Mouse (Mus musculus): Measurements from ENCODE around the gene Hoxb9. TPM values are rescaled to one million over a fixed set of nuclear protein-coding genes. Genes with fewer than 3 reads are reported as not detected.

Gene Hoxb9
- polyA plus RNA-seq (2015; fragmentation: Nextera tagmentation; extraction: Ambion mirVana) = 0.99 and 1.2 TPM in 2 replicates

GRCm38 (mm10) chr11:96270996-96271540 is at the start of gene Hoxb9:
Gene Hoxb9, plus strand, starts transcription at chr11:96271457.
- H3K27ac ChIP-seq (ENCODE audit: low read length) = peak within 1 kb of the TSS; percentile 57
- no peaks in the 10 kb centered on the region for H3K9me3 ChIP-seq (ENCODE audit: control insufficient read depth, low read length)
- H3K4me3 ChIP-seq (ENCODE audit: low read length) = peak within 1 kb of the TSS; percentile 42
- 2% methylated on average over 40 of the region's 40 CpGs for WGBS
- peak; percentile 33; the same call in 1 of the 2 replicates for ATAC-seq
- peak within 1 kb of the TSS; percentile 56 for H3K4me2 ChIP-seq (ENCODE audit: low read depth, low read length)
- H3K4me1 ChIP-seq (ENCODE audit: control insufficient read depth, insufficient read depth, low read length) = peaks cover 16% of the 10 kb centered on the region
- H3K27me3 ChIP-seq (replicated peaks; ENCODE audit: control insufficient read depth, insufficient read depth, low read length) = peaks cover 91% of the 10 kb centered on the region
- peak within 1 kb of the TSS; percentile 56 for H3K9ac ChIP-seq (ENCODE audit: low read depth, low read length)
- no peaks in the 10 kb centered on the region for H3K36me3 ChIP-seq (ENCODE audit: control insufficient read depth, insufficient read depth, low read length)

GRCm38 (mm10) chr11:96223813-96224212 is 47.4 kb upstream of the Hoxb9 start:
- peaks cover 5% of the 10 kb centered on the region; the same call in 1 of the 2 replicates for H3K9me3 ChIP-seq (ENCODE audit: control insufficient read depth, low read length)
- no peaks in the 10 kb centered on the region for H3K4me1 ChIP-seq (ENCODE audit: control insufficient read depth, insufficient read depth, low read length)
- H3K4me3 ChIP-seq (ENCODE audit: low read length) = no peak overlapping the region
- H3K9ac ChIP-seq (ENCODE audit: low read depth, low read length) = no peak overlapping the region
- H3K36me3 ChIP-seq (ENCODE audit: control insufficient read depth, insufficient read depth, low read length) = no peaks in the 10 kb centered on the region
- H3K27me3 ChIP-seq (replicated peaks; ENCODE audit: control insufficient read depth, insufficient read depth, low read length) = no peaks in the 10 kb centered on the region; the same call in 1 of the 2 replicates
- ATAC-seq = no peak
- 38% methylated on average over 2 of the region's 2 CpGs for WGBS
- no peak overlapping the region for H3K4me2 ChIP-seq (ENCODE audit: low read depth, low read length)
- H3K27ac ChIP-seq (ENCODE audit: low read length) = no peak overlapping the region

- Histone ChIP-seq H3K27ac (ENCODE audit: low read length) (no peak overlapping the region), H3K36me3 (ENCODE audit: control insufficient read depth, insufficient read depth, low read length) (no peaks in the 10 kb centered on the region), H3K9me3 (ENCODE audit: control insufficient read depth, low read length) (no peaks in the 10 kb centered on the region), H3K4me1 (ENCODE audit: control insufficient read depth, insufficient read depth, low read length) (no peaks in the 10 kb centered on the region), H3K27me3 (replicated peaks; ENCODE audit: control insufficient read depth, insufficient read depth, low read length) (peaks cover 4% of the 10 kb centered on the region; the same call in 1 of the 2 replicates), H3K4me3 (ENCODE audit: low read length) (no peak overlapping the region), H3K9ac (ENCODE audit: low read depth, low read length) (no peak overlapping the region), H3K4me2 (ENCODE audit: low read depth, low read length) (no peak overlapping the region)
- no peak for ATAC-seq
- WGBS = 79% methylated on average over 9 of the region's 9 CpGs
Observed at GRCm38 (mm10) chr11:96227676-96228075, 43.6 kb upstream of the Hoxb9 start.

- no peak overlapping the region for H3K27ac ChIP-seq (ENCODE audit: low read length)
- peaks cover 18% of the 10 kb centered on the region; the same call in 1 of the 2 replicates for H3K27me3 ChIP-seq (replicated peaks; ENCODE audit: control insufficient read depth, insufficient read depth, low read length)
- no peak overlapping the region for H3K9ac ChIP-seq (ENCODE audit: low read depth, low read length)
- no peaks in the 10 kb centered on the region for H3K4me1 ChIP-seq (ENCODE audit: control insufficient read depth, insufficient read depth, low read length)
- H3K4me2 ChIP-seq (ENCODE audit: low read depth, low read length) = no peak overlapping the region
- no peak for ATAC-seq
- no peaks in the 10 kb centered on the region for H3K9me3 ChIP-seq (ENCODE audit: control insufficient read depth, low read length)
- no peak overlapping the region for H3K4me3 ChIP-seq (ENCODE audit: low read length)
- no peaks in the 10 kb centered on the region for H3K36me3 ChIP-seq (ENCODE audit: control insufficient read depth, insufficient read depth, low read length)
- WGBS = 1% methylated on average over 12 of the region's 12 CpGs
Observed at GRCm38 (mm10) chr11:96234906-96235305, 36.4 kb upstream of the Hoxb9 start.

GRCm38 (mm10) chr11:96240211-96240610 is 31.0 kb upstream of the Hoxb9 start:
- H3K4me2 ChIP-seq (ENCODE audit: low read depth, low read length) = no peak overlapping the region
- no peaks in the 10 kb centered on the region for H3K9me3 ChIP-seq (ENCODE audit: control insufficient read depth, low read length)
- no peaks in the 10 kb centered on the region for H3K4me1 ChIP-seq (ENCODE audit: control insufficient read depth, insufficient read depth, low read length)
- peaks cover 8% of the 10 kb centered on the region; the same call in 1 of the 2 replicates for H3K27me3 ChIP-seq (replicated peaks; ENCODE audit: control insufficient read depth, insufficient read depth, low read length)
- H3K36me3 ChIP-seq (ENCODE audit: control insufficient read depth, insufficient read depth, low read length) = no peaks in the 10 kb centered on the region
- no peak overlapping the region for H3K9ac ChIP-seq (ENCODE audit: low read depth, low read length)
- no peak overlapping the region for H3K27ac ChIP-seq (ENCODE audit: low read length)
- 2% methylated on average over 7 of the region's 7 CpGs for WGBS
- H3K4me3 ChIP-seq (ENCODE audit: low read length) = no peak overlapping the region
- no peak for ATAC-seq

GRCm38 (mm10) chr11:96250901-96251300 is 20.4 kb upstream of the Hoxb9 start:
- Histone ChIP-seq H3K9me3 (ENCODE audit: control insufficient read depth, low read length) (no peaks in the 10 kb centered on the region), H3K4me2 (ENCODE audit: low read depth, low read length) (no peak overlapping the region), H3K9ac (ENCODE audit: low read depth, low read length) (peak overlapping the region; percentile 37; the same call in 1 of the 2 replicates), H3K4me1 (ENCODE audit: control insufficient read depth, insufficient read depth, low read length) (peaks cover 3% of the 10 kb centered on the region; the same call in 1 of the 2 replicates), H3K36me3 (ENCODE audit: control insufficient read depth, insufficient read depth, low read length) (no peaks in the 10 kb centered on the region), H3K27ac (ENCODE audit: low read length) (no peak overlapping the region), H3K4me3 (ENCODE audit: low read length) (no peak overlapping the region), H3K27me3 (replicated peaks; ENCODE audit: control insufficient read depth, insufficient read depth, low read length) (peaks cover 66% of the 10 kb centered on the region)
- ATAC-seq = no peak
- WGBS = 3% methylated on average over 14 of the region's 14 CpGs

- ATAC-seq = peak; percentile 38; the same call in 1 of the 2 replicates
- peak overlapping the region; percentile 38 for H3K4me3 ChIP-seq (ENCODE audit: low read length)
- peaks cover 67% of the 10 kb centered on the region for H3K27me3 ChIP-seq (replicated peaks; ENCODE audit: control insufficient read depth, insufficient read depth, low read length)
- 1% methylated on average over 46 of the region's 46 CpGs for WGBS
- peak overlapping the region; percentile 42; the same call in 1 of the 2 replicates for H3K9ac ChIP-seq (ENCODE audit: low read depth, low read length)
- no peaks in the 10 kb centered on the region for H3K9me3 ChIP-seq (ENCODE audit: control insufficient read depth, low read length)
- no peak overlapping the region for H3K27ac ChIP-seq (ENCODE audit: low read length)
- H3K36me3 ChIP-seq (ENCODE audit: control insufficient read depth, insufficient read depth, low read length) = no peaks in the 10 kb centered on the region
- peaks cover 3% of the 10 kb centered on the region; the same call in 1 of the 2 replicates for H3K4me1 ChIP-seq (ENCODE audit: control insufficient read depth, insufficient read depth, low read length)
- no peak overlapping the region for H3K4me2 ChIP-seq (ENCODE audit: low read depth, low read length)
Observed at GRCm38 (mm10) chr11:96251480-96252031, 19.7 kb upstream of the Hoxb9 start.

GRCm38 (mm10) chr11:96252541-96253120 is 18.6 kb upstream of the Hoxb9 start:
- H3K27me3 ChIP-seq (replicated peaks; ENCODE audit: control insufficient read depth, insufficient read depth, low read length) = peaks cover 74% of the 10 kb centered on the region
- H3K36me3 ChIP-seq (ENCODE audit: control insufficient read depth, insufficient read depth, low read length) = no peaks in the 10 kb centered on the region
- H3K4me2 ChIP-seq (ENCODE audit: low read depth, low read length) = no peak overlapping the region
- H3K9ac ChIP-seq (ENCODE audit: low read depth, low read length) = 0 out of 2 replicates have a peak overlapping the region, but pooled peaks have one; percentile 10
- no peaks in the 10 kb centered on the region for H3K9me3 ChIP-seq (ENCODE audit: control insufficient read depth, low read length)
- peaks cover 3% of the 10 kb centered on the region; the same call in 1 of the 2 replicates for H3K4me1 ChIP-seq (ENCODE audit: control insufficient read depth, insufficient read depth, low read length)
- no peak for ATAC-seq
- WGBS = 6% methylated on average over 12 of the region's 12 CpGs
- peak overlapping the region; percentile 38 for H3K4me3 ChIP-seq (ENCODE audit: low read length)
- H3K27ac ChIP-seq (ENCODE audit: low read length) = no peak overlapping the region

- H3K9ac ChIP-seq (ENCODE audit: low read depth, low read length) = no peak overlapping the region
- H3K4me1 ChIP-seq (ENCODE audit: control insufficient read depth, insufficient read depth, low read length) = peaks cover 3% of the 10 kb centered on the region; the same call in 1 of the 2 replicates
- H3K27ac ChIP-seq (ENCODE audit: low read length) = no peak overlapping the region
- H3K9me3 ChIP-seq (ENCODE audit: control insufficient read depth, low read length) = no peaks in the 10 kb centered on the region
- no peak overlapping the region for H3K4me2 ChIP-seq (ENCODE audit: low read depth, low read length)
- ATAC-seq = no peak
- H3K4me3 ChIP-seq (ENCODE audit: low read length) = peak overlapping the region; percentile 9; the same call in 1 of the 2 replicates
- 4% methylated on average over 11 of the region's 11 CpGs for WGBS
- no peaks in the 10 kb centered on the region for H3K36me3 ChIP-seq (ENCODE audit: control insufficient read depth, insufficient read depth, low read length)
- H3K27me3 ChIP-seq (replicated peaks; ENCODE audit: control insufficient read depth, insufficient read depth, low read length) = peaks cover 87% of the 10 kb centered on the region
Observed at GRCm38 (mm10) chr11:96254221-96254620, 17.0 kb upstream of the Hoxb9 start.

Data from intestine, embryonic 16.5 days (tissue).